Mouse (Mus musculus): ENCODE results near the gene Dnaic1. TPM values are rescaled to one million over a fixed set of nuclear protein-coding genes. Genes with fewer than 3 reads are reported as not detected.
"Not testable (repeated sequence)": the region's sequence is repeated elsewhere in the genome, so short reads cannot be mapped to it uniquely, and the experiment has no call there.

Dnaic1 gene
- polyA plus RNA-seq, 1 experiment from 2014 or later, result 0.91 TPM

DNA sequence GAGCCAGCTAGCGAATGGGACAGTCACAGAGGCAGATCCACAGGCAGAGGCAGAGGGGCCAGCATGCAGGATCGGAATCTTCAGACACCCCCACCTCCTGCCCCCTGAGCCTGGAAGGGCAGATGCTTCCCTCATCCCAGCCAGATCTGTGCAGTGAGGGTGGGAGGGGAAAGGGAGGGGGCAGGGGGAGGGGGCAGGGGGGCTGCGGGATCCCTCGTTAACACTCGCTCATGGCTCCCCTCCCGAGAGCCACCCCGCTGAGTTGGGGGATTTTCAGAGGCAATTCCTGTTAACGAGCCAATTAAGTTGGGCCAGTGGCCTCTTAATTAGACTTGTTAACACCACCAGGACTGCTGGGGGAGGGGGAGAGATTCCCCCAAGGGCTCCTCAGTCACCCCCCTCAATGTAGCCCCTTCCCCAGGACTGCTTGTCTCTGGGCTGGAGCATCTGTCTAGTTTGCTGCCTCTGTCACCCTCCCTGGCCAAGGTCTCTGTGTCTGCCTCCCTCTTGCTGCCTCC lies 102.4 kb downstream of the Dnaic1 start:
- H3K36me3 ChIP-seq, result 0 out of 2 replicates have a peak, but pooled peaks cover 4% of the 10 kb centered on the region
- no peak overlapping the region for H3K9ac ChIP-seq
- H3K27me3 ChIP-seq, result no peaks in the 10 kb centered on the region
- WGBS, result 11% methylated on average over 8 of the region's 8 CpGs
- ATAC-seq (ENCODE audit: insufficient number of reproducible peaks, insufficient read depth, low FRiP score, low TSS enrichment), result peak; percentile 44; the same call in 1 of the 2 replicates
- no peak overlapping the region for H3K4me3 ChIP-seq
- no peaks in the 10 kb centered on the region for H3K9me3 ChIP-seq
- 0 out of 2 replicates have a peak overlapping the region, but pooled peaks have one; percentile 26 for H3K27ac ChIP-seq
- H3K4me2 ChIP-seq (replicated peaks), result 0 out of 2 replicates have a peak overlapping the region, but pooled peaks have one; percentile 8
- H3K4me1 ChIP-seq, result peaks cover 28% of the 10 kb centered on the region

DNA sequence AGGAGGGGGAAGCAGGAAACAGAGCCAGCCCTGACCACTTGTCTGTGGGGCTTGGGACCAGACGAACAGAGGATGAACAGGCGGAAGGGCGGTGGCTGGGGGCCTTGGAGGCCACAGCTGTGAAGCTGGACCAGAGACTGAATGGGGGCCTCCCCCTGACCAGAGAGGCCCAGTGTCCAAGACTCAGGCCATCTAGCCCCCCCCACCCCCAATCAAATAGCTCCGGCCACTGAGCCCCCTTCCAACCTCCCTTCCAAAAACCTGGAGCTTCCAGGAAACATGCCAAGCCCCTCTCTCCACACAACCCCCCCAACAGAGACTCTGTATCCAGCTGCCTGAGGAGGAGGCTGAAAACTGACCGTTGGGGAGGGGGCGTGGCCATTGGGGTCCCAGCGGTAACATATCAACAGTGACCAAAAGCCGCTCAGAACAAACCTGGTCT lies 103.0 kb downstream of the Dnaic1 start:
- Histone ChIP-seq H3K4me1 (peaks cover 33% of the 10 kb centered on the region), H3K27me3 (no peaks in the 10 kb centered on the region), H3K36me3 (0 out of 2 replicates have a peak, but pooled peaks cover 4% of the 10 kb centered on the region), H3K9ac (no peak overlapping the region), H3K27ac (0 out of 2 replicates have a peak overlapping the region, but pooled peaks have one; percentile 26), H3K9me3 (no peaks in the 10 kb centered on the region), H3K4me2 (replicated peaks) (no peak overlapping the region), H3K4me3 (no peak overlapping the region)
- 0 out of 2 replicates have a peak, but pooled peaks have one; percentile 4 for ATAC-seq (ENCODE audit: insufficient number of reproducible peaks, insufficient read depth, low FRiP score, low TSS enrichment)
- WGBS, result 39% methylated on average over 8 of the region's 8 CpGs

DNA sequence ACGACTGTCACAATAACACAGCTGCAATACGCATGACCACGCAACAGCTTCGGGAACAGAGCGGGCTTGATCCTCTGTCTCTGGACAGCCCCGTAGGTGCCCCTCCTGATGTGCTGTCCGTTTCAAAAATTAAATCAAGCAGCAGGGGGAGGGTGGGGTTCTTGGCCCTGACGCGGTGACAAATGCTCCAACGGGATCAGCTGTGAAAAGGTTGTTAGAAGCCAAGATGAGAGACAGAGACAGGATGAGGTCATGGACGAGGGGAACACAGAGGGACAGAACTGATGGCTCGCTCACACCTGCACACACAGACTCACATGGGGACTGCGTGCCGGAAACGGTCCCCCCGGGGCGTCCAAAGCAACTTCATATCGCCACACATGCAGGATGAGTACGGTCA lies 103.6 kb downstream of the Dnaic1 start:
- H3K9me3 ChIP-seq, result no peaks in the 10 kb centered on the region
- no peak overlapping the region for H3K27ac ChIP-seq
- H3K4me3 ChIP-seq, result no peak overlapping the region
- H3K9ac ChIP-seq, result no peak overlapping the region
- peaks cover 37% of the 10 kb centered on the region for H3K4me1 ChIP-seq
- H3K4me2 ChIP-seq (replicated peaks), result no peak overlapping the region
- no peak for ATAC-seq (ENCODE audit: insufficient number of reproducible peaks, insufficient read depth, low FRiP score, low TSS enrichment)
- H3K36me3 ChIP-seq, result 0 out of 2 replicates have a peak, but pooled peaks cover 4% of the 10 kb centered on the region
- no peaks in the 10 kb centered on the region for H3K27me3 ChIP-seq
- WGBS, result 66% methylated on average over 19 of the region's 19 CpGs

DNA sequence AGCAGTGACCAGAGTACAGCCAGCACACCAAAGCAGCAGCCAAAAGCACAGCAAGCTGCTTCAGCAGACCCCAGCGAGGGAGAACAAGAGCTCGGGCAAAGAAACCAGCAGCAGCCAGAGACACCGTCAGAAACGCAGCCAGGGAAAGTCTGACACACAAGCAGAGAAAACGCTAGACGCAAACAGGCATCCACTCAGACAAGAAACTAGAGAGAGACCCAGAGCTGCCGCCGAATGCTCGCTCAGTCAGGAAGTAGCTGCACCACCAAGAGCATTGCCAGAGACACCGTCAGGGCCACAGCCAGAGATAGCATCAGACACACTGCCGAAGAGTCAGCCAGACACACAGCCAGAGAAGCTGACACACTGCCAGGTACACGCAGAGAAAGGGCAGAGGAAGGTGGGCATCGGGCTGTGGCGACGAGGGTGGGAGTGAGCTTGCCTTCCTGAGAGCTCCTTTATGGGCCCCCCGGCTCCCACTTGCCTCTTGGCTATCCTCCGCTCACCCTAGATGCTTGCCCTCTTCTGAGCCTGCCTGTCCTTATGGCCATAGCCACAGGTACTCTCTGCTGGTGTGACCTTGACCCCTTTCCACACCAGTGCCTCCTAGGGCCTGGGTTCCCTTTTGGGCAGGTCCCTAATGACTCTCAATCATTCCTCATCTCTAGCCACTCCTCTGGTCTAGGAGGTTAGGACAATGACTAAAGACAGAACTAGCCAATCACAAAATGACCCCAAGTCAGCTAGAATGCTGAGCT lies 106.9 kb downstream of the Dnaic1 start:
- WGBS, result 62% methylated on average over 17 of the region's 17 CpGs
- H3K4me2 ChIP-seq (replicated peaks), result no peak overlapping the region
- H3K27me3 ChIP-seq, result no peaks in the 10 kb centered on the region
- no peaks in the 10 kb centered on the region for H3K36me3 ChIP-seq
- H3K4me3 ChIP-seq, result no peak overlapping the region
- H3K27ac ChIP-seq, result no peak overlapping the region; the same call in 1 of the 2 replicates
- H3K9me3 ChIP-seq, result no peaks in the 10 kb centered on the region
- ATAC-seq (ENCODE audit: insufficient number of reproducible peaks, insufficient read depth, low FRiP score, low TSS enrichment), result no peak
- H3K9ac ChIP-seq, result no peak overlapping the region
- peaks cover 54% of the 10 kb centered on the region for H3K4me1 ChIP-seq

DNA sequence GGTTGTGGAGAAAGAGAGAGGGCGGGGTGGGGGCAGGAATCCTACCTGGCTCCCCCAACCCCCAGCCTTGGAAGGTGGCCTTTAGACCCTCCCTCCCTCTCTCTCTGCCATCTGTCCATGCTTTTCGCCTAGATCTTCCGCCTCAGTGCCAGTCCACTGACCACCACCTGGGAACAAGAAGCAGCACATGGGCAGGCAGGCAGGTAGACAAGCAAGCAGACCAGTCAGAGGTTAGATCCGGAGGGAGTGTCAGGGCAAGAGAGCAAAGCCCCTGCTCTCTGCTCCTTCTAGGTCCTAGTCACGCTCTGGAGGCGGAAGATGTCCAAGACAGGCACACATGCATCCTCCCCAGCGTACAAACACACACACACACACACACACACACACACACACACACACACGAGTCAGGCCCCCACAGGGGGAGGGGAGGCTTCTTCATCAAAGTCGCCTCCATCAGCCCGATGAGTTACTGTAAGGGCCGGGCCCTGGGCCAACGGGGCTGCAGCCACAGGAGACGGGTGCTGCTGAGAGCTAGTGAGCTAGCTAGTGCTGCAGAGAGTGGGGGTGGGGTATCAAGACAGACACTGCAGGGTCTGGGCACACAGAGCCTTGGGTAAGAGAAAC lies 107.5 kb downstream of the Dnaic1 start:
- Histone ChIP-seq H3K9ac (peak overlapping the region; percentile 7; the same call in 1 of the 2 replicates), H3K27me3 (no peaks in the 10 kb centered on the region), H3K4me2 (replicated peaks) (no peak overlapping the region), H3K36me3 (no peaks in the 10 kb centered on the region), H3K4me3 (no peak overlapping the region), H3K27ac (no peak overlapping the region), H3K4me1 (peaks cover 52% of the 10 kb centered on the region), H3K9me3 (no peaks in the 10 kb centered on the region)
- WGBS, result 54% methylated on average over 13 of the region's 13 CpGs
- ATAC-seq (ENCODE audit: insufficient number of reproducible peaks, insufficient read depth, low FRiP score, low TSS enrichment), result no peak

DNA sequence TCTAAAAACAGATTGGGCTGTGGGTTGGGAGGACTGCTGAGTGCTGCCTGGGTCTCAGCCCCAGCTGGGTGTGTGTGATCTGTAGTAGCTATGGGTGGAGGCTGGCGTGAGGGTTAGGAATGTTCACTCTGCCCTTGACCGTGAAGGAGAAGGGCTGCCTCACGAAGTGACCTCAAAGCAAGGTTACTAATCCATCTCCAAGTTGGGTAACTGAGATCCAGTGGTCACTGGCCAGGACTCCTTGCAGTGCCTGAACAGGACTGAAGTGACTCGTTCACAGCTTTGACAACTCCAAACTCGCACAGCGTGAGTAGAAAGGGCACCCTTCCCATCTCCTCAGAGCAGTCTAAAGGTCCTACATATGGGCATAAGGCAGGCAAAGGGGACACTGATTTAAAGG lies 109.3 kb downstream of the Dnaic1 start:
- WGBS, result 82% methylated on average over 6 of the region's 6 CpGs
- ATAC-seq (ENCODE audit: insufficient number of reproducible peaks, insufficient read depth, low FRiP score, low TSS enrichment), result no peak
- Histone ChIP-seq H3K4me3 (no peak overlapping the region), H3K9ac (no peak overlapping the region), H3K4me1 (peaks cover 52% of the 10 kb centered on the region), H3K4me2 (replicated peaks) (no peak overlapping the region), H3K27ac (no peak overlapping the region), H3K36me3 (no peaks in the 10 kb centered on the region), H3K9me3 (no peaks in the 10 kb centered on the region), H3K27me3 (no peaks in the 10 kb centered on the region)

DNA sequence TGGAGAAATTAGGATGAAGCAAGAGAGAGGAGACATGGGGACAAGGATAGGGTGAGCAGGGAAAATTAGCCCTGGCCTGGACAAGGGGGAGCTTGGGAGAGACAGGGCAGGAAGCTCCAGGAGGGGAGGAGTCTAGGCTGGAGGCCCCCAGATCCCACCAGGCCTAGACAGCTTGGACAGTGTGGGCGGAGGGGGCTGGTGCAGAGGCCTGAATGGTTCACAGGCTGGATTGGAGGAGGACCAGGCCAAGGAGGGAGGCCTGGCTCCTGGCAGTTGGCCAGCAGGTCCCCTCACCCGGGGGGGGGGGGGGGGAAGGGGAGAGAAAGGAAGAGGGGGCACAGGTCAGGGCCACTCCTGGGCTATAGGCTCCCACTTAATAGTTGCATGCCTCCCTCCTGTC lies 109.7 kb downstream of the Dnaic1 start:
- no peak overlapping the region for H3K4me3 ChIP-seq
- WGBS, result 100% methylated on average over 1 of the region's 2 CpGs
- no peaks in the 10 kb centered on the region for H3K36me3 ChIP-seq
- no peaks in the 10 kb centered on the region for H3K27me3 ChIP-seq
- H3K4me2 ChIP-seq (replicated peaks), result no peak overlapping the region
- peaks cover 52% of the 10 kb centered on the region for H3K4me1 ChIP-seq
- H3K27ac ChIP-seq, result peak overlapping the region; percentile 54; the same call in 1 of the 2 replicates
- H3K9me3 ChIP-seq, result no peaks in the 10 kb centered on the region
- no peak for ATAC-seq (ENCODE audit: insufficient number of reproducible peaks, insufficient read depth, low FRiP score, low TSS enrichment)
- no peak overlapping the region for H3K9ac ChIP-seq

DNA sequence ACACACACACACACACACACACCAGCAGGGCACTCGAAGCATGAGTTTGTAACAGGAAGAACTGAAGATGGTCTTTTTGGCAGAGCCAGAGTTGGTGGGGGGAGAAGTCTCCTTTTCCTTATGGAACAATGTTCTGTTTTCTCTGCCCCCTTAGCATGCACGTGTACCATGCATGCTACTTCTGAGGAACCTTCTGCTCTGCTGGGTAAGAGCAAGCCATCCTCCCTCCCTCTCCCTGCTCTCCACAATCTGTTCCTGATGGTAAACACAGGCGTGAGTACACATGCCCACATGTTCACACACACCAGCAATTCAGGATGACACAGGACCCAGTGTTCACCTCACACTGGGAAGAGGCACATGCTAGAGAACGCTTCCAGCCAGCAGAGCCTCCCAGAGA lies 111.6 kb downstream of the Dnaic1 start:
- Histone ChIP-seq H3K9ac (no peak overlapping the region), H3K36me3 (no peaks in the 10 kb centered on the region), H3K4me1 (peaks cover 50% of the 10 kb centered on the region), H3K27ac (no peak overlapping the region), H3K27me3 (no peaks in the 10 kb centered on the region), H3K4me2 (replicated peaks) (no peak overlapping the region), H3K9me3 (no peaks in the 10 kb centered on the region), H3K4me3 (no peak overlapping the region)
- no peak for ATAC-seq (ENCODE audit: insufficient number of reproducible peaks, insufficient read depth, low FRiP score, low TSS enrichment)
- 55% methylated on average over 4 of the region's 4 CpGs for WGBS

DNA sequence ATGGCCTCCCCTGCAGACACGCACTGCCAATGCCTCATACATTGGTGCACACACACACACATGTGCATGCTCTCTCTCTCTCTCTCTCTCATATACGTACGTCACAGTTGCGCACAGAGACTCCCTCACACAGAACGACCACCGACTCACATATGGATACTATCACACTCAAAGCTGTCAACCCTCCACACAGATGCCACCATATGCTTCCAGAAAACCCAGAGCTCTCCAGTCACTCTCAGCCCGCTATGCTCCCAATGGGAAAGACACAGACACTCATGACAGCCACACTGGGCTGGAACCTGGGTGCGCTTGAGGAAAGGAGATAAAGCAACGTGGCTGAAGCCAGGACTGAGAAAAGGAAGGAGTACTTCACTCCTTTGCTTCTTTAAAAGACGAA lies 112.4 kb downstream of the Dnaic1 start:
- no peak overlapping the region for H3K4me3 ChIP-seq
- H3K9me3 ChIP-seq, result no peaks in the 10 kb centered on the region
- peaks cover 43% of the 10 kb centered on the region for H3K4me1 ChIP-seq
- H3K4me2 ChIP-seq (replicated peaks), result no peak overlapping the region
- WGBS, result 64% methylated on average over 10 of the region's 10 CpGs
- no peak overlapping the region for H3K9ac ChIP-seq
- H3K27me3 ChIP-seq, result no peaks in the 10 kb centered on the region
- H3K27ac ChIP-seq, result peak overlapping the region; percentile 50; the same call in 1 of the 2 replicates
- no peaks in the 10 kb centered on the region for H3K36me3 ChIP-seq
- ATAC-seq (ENCODE audit: insufficient number of reproducible peaks, insufficient read depth, low FRiP score, low TSS enrichment), result no peak

DNA sequence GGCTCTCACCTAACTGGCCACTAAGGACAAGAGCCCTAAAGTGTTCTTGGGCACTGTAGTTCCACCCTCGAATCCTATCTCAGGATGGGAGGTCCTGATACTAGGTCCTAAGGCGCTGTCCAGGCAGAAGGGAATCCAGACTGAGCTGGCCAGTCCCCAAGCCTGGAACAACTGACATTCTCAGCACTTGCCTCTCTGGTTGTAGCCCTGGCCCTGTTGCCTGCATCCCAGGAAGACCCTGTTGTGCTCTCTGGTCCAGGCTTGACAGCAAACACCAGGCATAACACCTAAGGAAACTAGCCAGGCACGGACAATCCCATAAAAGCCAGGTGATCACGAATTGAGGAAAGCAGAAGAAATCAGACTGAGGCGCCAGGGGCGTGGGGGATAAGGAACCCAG lies 113.2 kb downstream of the Dnaic1 start:
- Histone ChIP-seq H3K36me3 (no peaks in the 10 kb centered on the region), H3K4me1 (peaks cover 34% of the 10 kb centered on the region), H3K4me2 (replicated peaks) (peak overlapping the region; percentile 40), H3K27ac (peak overlapping the region; percentile 50; the same call in 1 of the 2 replicates), H3K4me3 (no peak overlapping the region), H3K9ac (no peak overlapping the region), H3K27me3 (no peaks in the 10 kb centered on the region), H3K9me3 (no peaks in the 10 kb centered on the region)
- no peak for ATAC-seq (ENCODE audit: insufficient number of reproducible peaks, insufficient read depth, low FRiP score, low TSS enrichment)
- 27% methylated on average over 6 of the region's 6 CpGs for WGBS

DNA sequence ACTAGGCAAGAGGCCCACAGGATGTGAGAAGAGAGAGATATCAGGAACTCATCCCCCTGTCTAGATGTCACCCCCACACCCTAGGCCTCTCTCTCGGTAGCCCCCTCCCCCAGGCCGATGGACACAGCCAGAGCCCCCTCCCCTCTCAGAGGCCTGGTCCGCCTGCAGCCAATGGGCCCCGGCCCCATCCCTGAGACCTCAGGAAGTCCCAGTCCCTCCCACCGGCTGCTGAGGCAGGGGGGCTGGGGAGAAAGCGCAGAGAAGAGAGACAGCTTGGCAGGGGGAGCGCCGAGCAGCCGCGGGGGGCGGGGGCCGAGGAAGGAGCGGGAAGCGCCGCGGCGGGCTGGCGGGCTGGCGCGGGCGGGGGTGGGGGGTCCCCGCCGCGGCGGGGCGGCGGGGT lies 113.7 kb downstream of the Dnaic1 start:
- H3K4me1 ChIP-seq, result peaks cover 33% of the 10 kb centered on the region
- 3% methylated on average over 14 of the region's 27 CpGs for WGBS
- H3K9ac ChIP-seq, H3K27me3 ChIP-seq, H3K36me3 ChIP-seq, H3K27ac ChIP-seq, H3K9me3 ChIP-seq: not testable (repeated sequence)
- H3K4me3 ChIP-seq, result 0 out of 2 replicates have a peak overlapping the region, but pooled peaks have one; percentile 19
- H3K4me2 ChIP-seq (replicated peaks), result peak overlapping the region; percentile 40
- peak; percentile 39; the same call in 1 of the 2 replicates for ATAC-seq (ENCODE audit: insufficient number of reproducible peaks, insufficient read depth, low FRiP score, low TSS enrichment)

Data from embryonic facial prominence, embryonic 12.5 days (tissue).